Mouse (Mus musculus) liver, adult 2 months (tissue): ENCODE measurements at regions not wholly inside any gene's neighbourhood (a gene's known extent, or its start where the extent isn't known, plus 50 kb on each side); places are given as distances from the start of the nearest gene placed in this dataset.

Experiments used
- CTCF ChIP-seq: fragments of 200-500 bp; IDR thresholded peaks from 2 replicates; pipeline ENCODE4 v1.5.1; 2011; ENCODE audit warnings: low read depth, low read length, control low read depth
- POLR2A ChIP-seq: fragments of 200-500 bp; IDR thresholded peaks from 2 replicates; pipeline ENCODE4 v1.6.1; 2011; ENCODE audit warnings: low read length, control low read depth; ENCODE audit not compliant: insufficient read depth; ENCODE audit errors: extremely low read depth

DNA sequence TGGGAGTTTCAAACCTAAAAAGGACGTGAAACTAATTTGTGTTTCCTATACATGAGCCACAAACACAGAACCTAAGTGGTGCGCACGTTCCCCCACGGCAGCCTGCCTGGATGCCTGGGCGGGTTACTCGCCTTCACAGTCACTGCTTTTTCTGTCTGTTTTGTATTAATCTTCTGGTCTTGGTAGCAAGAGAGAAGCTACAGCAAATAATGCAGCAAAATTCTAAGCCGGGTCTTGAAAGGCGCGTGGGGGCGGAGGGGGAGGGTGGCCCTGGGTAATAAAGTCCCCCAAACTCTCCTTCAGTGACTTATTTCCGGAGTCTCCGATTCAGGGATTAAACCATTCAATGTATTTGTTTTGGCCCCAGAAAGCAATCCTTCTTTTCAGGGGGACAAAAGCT lies 300.0 kb upstream of the Tbx3 start:
- TF ChIP-seq CTCF (no peak), POLR2A (no peak)
